Mouse (Mus musculus): ENCODE data around the gene Polr2g. TPM values are rescaled to one million over a fixed set of nuclear protein-coding genes. Genes with fewer than 3 reads are reported as not detected.

Polr2g gene
- total RNA-seq, 2 experiments from 2014 or later: 112 to 130 TPM

- peak; percentile 77 to 90 for DNase-seq (ENCODE audit: extremely low spot score in 1 of 2, low spot score in 1 of 2)
Observed at GRCm38 (mm10) chr19:8818801-8819595, 20.6 kb upstream of the Polr2g start, which contains the start of gene Ttc9c. TSS of gene Ttc9c (minus strand) at chr19:8819333.

- no peak for DNase-seq (ENCODE audit: extremely low spot score in 1 of 2, low spot score in 1 of 2)
Observed at GRCm38 (mm10) chr19:8818301-8818798, 20.0 kb upstream of the Polr2g start.

GRCm38 (mm10) chr19:8817001-8817400 is 18.6 kb upstream of the Polr2g start:
- no peak for DNase-seq (ENCODE audit: extremely low spot score in 1 of 2, low spot score in 1 of 2)

GRCm38 (mm10) chr19:8815812-8816211 is 17.4 kb upstream of the Polr2g start:
- no peak for DNase-seq (ENCODE audit: extremely low spot score in 1 of 2, low spot score in 1 of 2)

GRCm38 (mm10) chr19:8806810-8807209 is 8.4 kb upstream of the Polr2g start:
- DNase-seq (ENCODE audit: extremely low spot score in 1 of 2, low spot score in 1 of 2): no peak

GRCm38 (mm10) chr19:8803879-8804660 is 5.7 kb upstream of the Polr2g start:
- no peak for DNase-seq (ENCODE audit: extremely low spot score in 1 of 2, low spot score in 1 of 2)

- DNase-seq (ENCODE audit: extremely low spot score in 1 of 2, low spot score in 1 of 2): no peak
Observed at GRCm38 (mm10) chr19:8803204-8803780, 4.9 kb upstream of the Polr2g start.

GRCm38 (mm10) chr19:8802130-8802821 is 3.9 kb upstream of the Polr2g start, which contains the start of gene Zbtb3:
TSS of gene Zbtb3 (plus strand) at chr19:8802555.
- peak; percentile 66 to 81 for DNase-seq (ENCODE audit: extremely low spot score in 1 of 2, low spot score in 1 of 2)

- no peak for DNase-seq (ENCODE audit: extremely low spot score in 1 of 2, low spot score in 1 of 2)
Observed at GRCm38 (mm10) chr19:8798947-8799315, 554 bp upstream of the Polr2g start.

- DNase-seq (ENCODE audit: extremely low spot score in 1 of 2, low spot score in 1 of 2): no peak
Observed at GRCm38 (mm10) chr19:8790171-8790570, 8.2 kb downstream of the Polr2g start.

- DNase-seq (ENCODE audit: extremely low spot score in 1 of 2, low spot score in 1 of 2): no peak
Observed at GRCm38 (mm10) chr19:8789171-8789570, 9.2 kb downstream of the Polr2g start.

- no peak for DNase-seq (ENCODE audit: extremely low spot score in 1 of 2, low spot score in 1 of 2)
Observed at GRCm38 (mm10) chr19:8788521-8788920, 9.9 kb downstream of the Polr2g start.

- peak; percentile 67 to 69 for DNase-seq (ENCODE audit: extremely low spot score in 1 of 2, low spot score in 1 of 2)
Observed at GRCm38 (mm10) chr19:8786008-8786781, 12.2 kb downstream of the Polr2g start, which contains the start of gene Taf6l. TSS of gene Taf6l (minus strand) at chr19:8786417.

- DNase-seq (ENCODE audit: extremely low spot score in 1 of 2, low spot score in 1 of 2): no peak
Observed at GRCm38 (mm10) chr19:8774951-8775421, 23.4 kb downstream of the Polr2g start.

- peak; percentile 96 to 99 for DNase-seq (ENCODE audit: extremely low spot score in 1 of 2, low spot score in 1 of 2)
Observed at GRCm38 (mm10) chr19:8774086-8774835, 24.1 kb downstream of the Polr2g start, which contains the start of gene Tmem179b. TSS of gene Tmem179b (minus strand) at chr19:8774467.

- no peak for DNase-seq (ENCODE audit: extremely low spot score in 1 of 2, low spot score in 1 of 2)
Observed at GRCm38 (mm10) chr19:8773409-8773808, 25.0 kb downstream of the Polr2g start.

- DNase-seq (ENCODE audit: extremely low spot score in 1 of 2, low spot score in 1 of 2): no peak
Observed at GRCm38 (mm10) chr19:8772996-8773395, 25.4 kb downstream of the Polr2g start.

GRCm38 (mm10) chr19:8770567-8771270 is 27.7 kb downstream of the Polr2g start, which contains the start of gene Tmem223:
TSS of gene Tmem223 (plus strand) at chr19:8770996.
- DNase-seq (ENCODE audit: extremely low spot score in 1 of 2, low spot score in 1 of 2): peak; percentile 80 to 81
